Mouse (Mus musculus) ES-E14 (cell line): ENCODE results near the gene Trpm3. TPM values are rescaled to one million over a fixed set of nuclear protein-coding genes. Genes with fewer than 3 reads are reported as not detected.

Experiments
- DNase-seq: peaks from one replicate; pipeline ENCODE4 v3.0.0-alpha.2; 2013; ENCODE audit warnings: low read depth, low spot score
- H3K27ac ChIP-seq: 2 replicates; pipeline ENCODE4 v1.5.1; 2012; ENCODE audit warnings: low read depth, mild to moderate bottlenecking, low read length, moderate library complexity, mixed read lengths; ENCODE audit not compliant: poor library complexity, insufficient read depth, severe bottlenecking
- H3K36me3 ChIP-seq: 2 replicates; pipeline ENCODE4 v1.6.1; 2012; ENCODE audit warnings: mild to moderate bottlenecking, low read length, moderate library complexity, mixed read lengths; ENCODE audit not compliant: control insufficient read depth, poor library complexity, insufficient read depth, severe bottlenecking
- H3K4me1 ChIP-seq, 2 experiments: fragments of 150-350 bp in 1 of 2; sonication (generic) in 1 of 2; 2 replicates each; pipeline ENCODE4 v1.6.1; 2012; ENCODE audit warnings: low read length in 2 of 2, mild to moderate bottlenecking in 1 of 2, mixed read lengths in 1 of 2; ENCODE audit not compliant: control insufficient read depth in 2 of 2, insufficient read depth in 2 of 2, poor library complexity in 1 of 2
- H3K4me3 ChIP-seq, 2 experiments: fragments of 150-350 bp in 1 of 2; sonication (generic) in 1 of 2; 2 replicates each; pipeline ENCODE4 v1.5.1; 2012; ENCODE audit warnings: low read length in 2 of 2, low read depth in 1 of 2, mild to moderate bottlenecking in 1 of 2, mixed read lengths in 1 of 2; ENCODE audit not compliant: insufficient read depth in 1 of 2, poor library complexity in 1 of 2, severe bottlenecking in 1 of 2
- H3K9ac ChIP-seq: 2 replicates; pipeline ENCODE4 v1.6.1; 2012; ENCODE audit warnings: low read depth, mild to moderate bottlenecking, low read length, mixed read lengths; ENCODE audit not compliant: poor library complexity, insufficient read depth, severe bottlenecking
- H3K9me3 ChIP-seq: fragments of 150-350 bp; sonication (generic); 2 replicates; pipeline ENCODE4 v1.6.1; 2012; ENCODE audit warnings: low read depth, mild to moderate bottlenecking, low read length; ENCODE audit not compliant: control insufficient read depth, insufficient read depth
- CHD2 ChIP-seq: IDR thresholded peaks from 2 replicates; pipeline ENCODE4 v1.6.1; 2014; ENCODE audit warnings: mild to moderate bottlenecking, low read depth, low read length, inconsistent platforms
- HCFC1 ChIP-seq: IDR thresholded peaks from 2 replicates; pipeline ENCODE4 v1.6.1; 2012; ENCODE audit warnings: low read length, inconsistent platforms, borderline replicate concordance; ENCODE audit not compliant: insufficient read depth
- MAFK ChIP-seq: IDR thresholded peaks from 2 replicates; pipeline ENCODE4 v1.6.1; 2014; ENCODE audit warnings: mild to moderate bottlenecking, low read depth, low read length, inconsistent platforms; ENCODE audit not compliant: insufficient read depth
- ZC3H11A ChIP-seq: IDR thresholded peaks from 2 replicates; pipeline ENCODE4 v1.6.1; 2012; ENCODE audit warnings: low read depth, mild to moderate bottlenecking, inconsistent platforms, low read length, borderline replicate concordance
- ZNF384 ChIP-seq: IDR thresholded peaks from 2 replicates; pipeline ENCODE4 v1.6.1; 2012; ENCODE audit warnings: low read depth, low read length, inconsistent platforms
- in situ Hi-C, 2 experiments: fragments of 600-800 bp; cut with MboI; formaldehyde crosslinking; loops; one replicate each; pipeline ENCODE4 v1.15.1; 2025; ENCODE audit warnings: low sequenced_read_pairs in 2 of 2, inconsistent platforms in 1 of 2; ENCODE audit not compliant: unreplicated experiment in 2 of 2
- total RNA-seq: library from RNA; depleted of rRNA; stranded (reverse); fragments of 300-350 nt; gene quantifications from 2 replicates; pipeline ENCODE4 v1.2.3, GENCODE M21; 2012

The Trpm3 gene
- total RNA-seq, 1 experiment: 0.22 TPM

DNA sequence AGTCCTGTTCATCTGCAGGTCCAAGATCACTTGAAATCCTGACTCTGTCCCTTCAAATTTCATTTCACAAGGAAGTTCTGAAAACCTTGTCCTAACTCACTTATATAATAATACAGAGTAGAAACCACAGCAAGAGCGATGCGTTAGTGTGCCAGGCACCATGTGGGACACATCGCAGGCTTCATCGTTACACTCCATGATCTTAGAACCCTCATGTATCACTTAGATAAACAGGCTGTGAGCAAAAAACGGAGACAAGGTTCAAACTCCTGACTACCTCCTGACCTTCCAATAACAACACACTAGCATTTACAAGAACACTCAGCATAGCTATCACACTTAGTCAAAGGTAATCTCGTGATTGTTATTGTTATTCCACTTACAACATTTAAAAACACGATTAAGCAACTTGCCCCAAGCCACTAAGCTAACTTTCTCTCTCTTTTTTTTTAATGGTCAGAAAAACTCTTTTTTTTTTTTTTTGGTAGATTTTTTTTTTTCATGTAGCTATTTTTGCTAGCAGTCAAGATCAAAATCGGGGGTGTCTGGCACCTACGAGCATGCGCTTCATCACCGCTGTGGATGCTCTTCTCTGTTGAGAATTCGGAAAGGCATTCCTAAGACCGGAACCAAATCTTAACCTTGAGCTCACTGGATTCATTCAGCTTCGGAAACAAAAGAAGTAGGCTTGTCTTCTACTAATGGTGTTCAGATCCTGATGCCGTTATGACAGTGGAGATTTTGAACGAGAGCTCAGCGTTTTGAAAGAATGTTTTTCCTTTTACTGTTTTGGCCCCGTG is 784.2 kb downstream of the Trpm3 start:
- Histone ChIP-seq H3K9me3 (no peaks in the 10 kb centered on the region), H3K9ac (no peak overlapping the region), H3K4me1 (no peaks in the 10 kb centered on the region), H3K36me3 (no peaks in the 10 kb centered on the region), H3K27ac (no peak overlapping the region), H3K4me3 (no peak overlapping the region)
- in situ Hi-C loops: loop anchor here (25.0 kb wide), 2 partner anchors 264 to 589 kb away; no protein-coding TSS in a partner anchor
- no peak for DNase-seq
- TF ChIP-seq ZNF384: no peak
- TF ChIP-seq MAFK: no peak
- no peak for TF ChIP-seq ZC3H11A
- no peak for TF ChIP-seq CHD2
- TF ChIP-seq HCFC1: no peak

- no peaks in the 10 kb centered on the region for H3K4me1 ChIP-seq
- H3K9ac ChIP-seq: no peak overlapping the region
These were observed 786.4 kb downstream of the Trpm3 start for GRCm38 (mm10) chr19:22925284-22925683.

DNA sequence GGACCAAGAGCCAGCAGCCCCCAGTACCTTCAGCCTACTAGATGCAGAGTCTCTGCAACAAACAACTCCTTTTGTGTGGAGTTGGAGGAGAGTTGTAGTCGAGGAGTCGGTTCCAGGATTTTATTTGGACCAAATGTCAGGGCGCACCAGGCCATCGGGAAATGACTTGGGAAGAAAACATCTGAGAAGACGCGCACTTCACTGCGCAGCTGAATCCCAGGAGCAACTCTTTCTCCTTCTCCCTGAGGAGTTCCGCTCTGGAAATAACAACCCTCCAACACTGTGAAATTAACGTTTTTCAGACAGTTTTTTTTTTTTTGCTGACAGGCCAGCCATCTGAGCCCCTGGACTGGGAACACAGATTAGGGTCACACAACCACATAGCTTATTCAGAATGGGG is 787.9 kb downstream of the Trpm3 start:
- in situ Hi-C loops: no loop called here
- no peak for DNase-seq
- Histone ChIP-seq H3K4me3 (no peak overlapping the region), H3K4me1 (no peaks in the 10 kb centered on the region), H3K9ac (no peak overlapping the region), H3K9me3 (no peaks in the 10 kb centered on the region), H3K36me3 (no peaks in the 10 kb centered on the region), H3K27ac (no peak overlapping the region)
- no peak for TF ChIP-seq ZC3H11A
- TF ChIP-seq CHD2: no peak
- TF ChIP-seq HCFC1: no peak
- TF ChIP-seq ZNF384: no peak
- no peak for TF ChIP-seq MAFK

More at GRCm38 (mm10) chr19:22925284-22925683, 786.4 kb downstream of the Trpm3 start:
- in situ Hi-C loops: no loop called here
- DNase-seq: no peak
- H3K36me3 ChIP-seq: no peaks in the 10 kb centered on the region
- H3K4me3 ChIP-seq: no peak overlapping the region
- H3K9me3 ChIP-seq: no peaks in the 10 kb centered on the region
- no peak overlapping the region for H3K27ac ChIP-seq
- TF ChIP-seq HCFC1: no peak

- Histone ChIP-seq H3K9me3 (no peaks in the 10 kb centered on the region), H3K27ac (no peak overlapping the region), H3K9ac (no peak overlapping the region), H3K4me3 (no peak overlapping the region), H3K36me3 (no peaks in the 10 kb centered on the region), H3K4me1 (no peaks in the 10 kb centered on the region)
- in situ Hi-C loops: no loop called here
- TF ChIP-seq ZNF384: no peak
- no peak for TF ChIP-seq MAFK
- no peak for TF ChIP-seq CHD2
- TF ChIP-seq ZC3H11A: no peak
- no peak for TF ChIP-seq HCFC1
- DNase-seq: no peak
These were observed 789.5 kb downstream of the Trpm3 start for GRCm38 (mm10) chr19:22928366-22928765.

GRCm38 (mm10) chr19:22929768-22930167 is 790.9 kb downstream of the Trpm3 start:
- H3K36me3 ChIP-seq: no peaks in the 10 kb centered on the region
- no peak overlapping the region for H3K4me3 ChIP-seq
- H3K9ac ChIP-seq: no peak overlapping the region
- TF ChIP-seq ZC3H11A (no peak), CHD2 (no peak)
- in situ Hi-C loops: no loop called here
- DNase-seq: no peak
- no peaks in the 10 kb centered on the region for H3K4me1 ChIP-seq
- H3K27ac ChIP-seq: no peak overlapping the region
- no peaks in the 10 kb centered on the region for H3K9me3 ChIP-seq
